Mouse (Mus musculus) ES-Bruce4 (cell line): ENCODE measurements around the gene Lyz1.

Source experiments
- CTCF ChIP-seq: IDR thresholded peaks from one replicate; pipeline ENCODE4 v1.8.1; 2011; ENCODE audit warnings: low read depth, low read length
- POLR2A ChIP-seq: IDR thresholded peaks from one replicate; pipeline ENCODE4 v1.8.1; 2011; ENCODE audit warnings: low read length; ENCODE audit not compliant: insufficient read depth

DNA sequence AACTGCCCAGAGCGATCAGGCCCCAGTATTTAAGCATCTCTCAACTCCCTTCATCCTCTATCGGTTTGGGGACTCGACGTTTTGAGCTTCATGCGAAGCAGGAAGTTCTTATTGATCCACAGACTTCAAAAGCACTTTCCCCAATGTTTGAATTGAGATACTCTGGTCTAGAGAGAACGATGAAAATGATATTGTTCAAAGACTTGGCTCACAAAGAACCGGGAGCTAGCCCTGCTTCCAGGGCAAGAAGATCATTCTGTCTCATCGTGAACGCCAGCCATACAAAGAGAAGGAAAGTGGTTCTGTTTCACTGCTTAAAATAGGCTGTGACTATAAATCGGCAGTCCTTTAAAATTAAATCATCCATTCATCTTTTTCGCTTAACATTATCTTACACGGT is 54.1 kb downstream of the Lyz1 start, which contains the start of gene 9530003J23Rik:
- TF ChIP-seq CTCF (no peak), POLR2A (no peak)
